Mouse (Mus musculus): ENCODE measurements around the gene Myod1.

The Myod1 gene

DNA sequence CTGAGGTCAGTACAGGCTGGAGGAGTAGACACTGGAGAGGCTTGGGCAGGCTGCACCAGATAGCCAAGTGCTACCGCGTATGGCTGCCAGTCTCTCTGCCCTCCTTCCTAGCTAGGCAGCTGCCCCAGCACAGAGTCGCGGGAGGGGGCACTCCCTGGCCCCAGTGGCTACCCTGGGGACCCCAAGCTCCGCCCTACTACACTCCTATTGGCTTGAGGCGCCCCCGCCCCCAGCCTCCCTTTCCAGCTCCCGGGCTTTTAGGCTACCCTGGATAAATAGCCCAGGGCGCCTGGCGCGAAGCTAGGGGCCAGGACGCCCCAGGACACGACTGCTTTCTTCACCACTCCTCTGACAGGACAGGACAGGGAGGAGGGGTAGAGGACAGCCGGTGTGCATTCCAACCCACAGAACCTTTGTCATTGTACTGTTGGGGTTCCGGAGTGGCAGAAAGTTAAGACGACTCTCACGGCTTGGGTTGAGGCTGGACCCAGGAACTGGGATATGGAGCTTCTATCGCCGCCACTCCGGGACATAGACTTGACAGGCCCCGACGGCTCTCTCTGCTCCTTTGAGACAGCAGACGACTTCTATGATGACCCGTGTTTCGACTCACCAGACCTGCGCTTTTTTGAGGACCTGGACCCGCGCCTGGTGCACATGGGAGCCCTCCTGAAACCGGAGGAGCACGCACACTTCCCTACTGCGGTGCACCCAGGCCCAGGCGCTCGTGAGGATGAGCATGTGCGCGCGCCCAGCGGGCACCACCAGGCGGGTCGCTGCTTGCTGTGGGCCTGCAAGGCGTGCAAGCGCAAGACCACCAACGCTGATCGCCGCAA, at the start of gene Myod1:
TSS of gene Myod1 (plus strand) at position 303 of the 836 bp plus-strand sequence.
- DNase-seq (ENCODE audit: low read depth, low spot score), result no peak

DNA sequence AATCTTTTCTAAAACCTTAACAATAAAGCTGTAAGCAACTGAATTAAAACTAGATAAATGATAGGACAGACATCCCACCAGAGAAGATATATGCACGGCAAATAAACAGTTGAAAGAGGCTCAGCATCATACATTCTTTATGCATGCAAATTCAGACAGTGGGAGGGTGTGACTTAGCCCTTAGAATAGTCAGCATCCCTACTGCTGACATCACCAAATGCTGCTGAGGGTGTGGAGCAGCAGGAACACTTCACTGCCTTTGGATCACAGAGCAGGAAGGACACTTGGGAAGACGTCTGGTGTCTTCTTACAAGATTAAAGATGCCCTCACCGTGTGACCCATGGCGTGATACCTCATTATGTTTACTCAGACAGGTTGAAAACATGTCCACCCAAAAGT, 48.4 kb upstream of the Myod1 start:
- DNase-seq (ENCODE audit: low read depth, low spot score), result no peak

DNA sequence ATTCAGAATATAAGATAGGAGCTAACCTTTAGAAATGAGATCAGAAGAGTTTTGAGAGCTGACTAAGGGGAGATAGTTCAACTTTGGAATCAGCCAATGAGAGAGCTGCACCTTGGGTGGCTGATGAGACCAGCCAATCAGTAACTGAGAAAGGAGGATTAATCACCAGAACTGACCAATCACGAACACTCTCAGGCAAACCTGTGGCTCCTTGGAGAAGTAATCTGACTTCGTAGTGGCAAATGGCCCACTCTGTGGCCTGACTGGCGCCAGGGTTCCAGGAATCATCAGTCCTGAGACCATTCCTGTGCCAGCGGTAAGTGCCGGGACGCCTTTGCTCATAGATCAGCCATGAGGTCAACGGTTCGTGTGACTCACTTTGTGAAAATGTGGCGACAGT, 38.9 kb upstream of the Myod1 start:
- DNase-seq (ENCODE audit: low read depth, low spot score), result no peak

DNA sequence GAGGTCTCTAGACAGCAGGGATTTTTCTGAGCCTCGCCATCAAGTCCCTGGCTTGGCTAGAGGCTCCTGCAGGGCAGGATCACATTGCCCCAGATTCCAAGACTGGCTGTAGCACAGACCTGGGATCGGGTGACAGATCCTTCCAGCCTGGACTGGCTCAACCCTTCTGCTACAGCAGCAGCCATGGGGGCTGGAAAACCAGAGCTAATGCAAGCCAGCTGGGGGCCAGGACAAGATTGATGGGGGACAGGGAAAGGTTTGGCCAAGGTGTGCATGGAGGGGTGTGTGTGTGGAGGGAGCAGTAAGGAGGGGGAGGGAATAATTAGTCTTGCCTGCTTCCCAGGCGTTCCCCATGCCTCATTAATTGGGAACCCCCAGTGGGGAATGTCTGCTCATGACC, 36.5 kb upstream of the Myod1 start:
- DNase-seq (ENCODE audit: low read depth, low spot score), result no peak

DNA sequence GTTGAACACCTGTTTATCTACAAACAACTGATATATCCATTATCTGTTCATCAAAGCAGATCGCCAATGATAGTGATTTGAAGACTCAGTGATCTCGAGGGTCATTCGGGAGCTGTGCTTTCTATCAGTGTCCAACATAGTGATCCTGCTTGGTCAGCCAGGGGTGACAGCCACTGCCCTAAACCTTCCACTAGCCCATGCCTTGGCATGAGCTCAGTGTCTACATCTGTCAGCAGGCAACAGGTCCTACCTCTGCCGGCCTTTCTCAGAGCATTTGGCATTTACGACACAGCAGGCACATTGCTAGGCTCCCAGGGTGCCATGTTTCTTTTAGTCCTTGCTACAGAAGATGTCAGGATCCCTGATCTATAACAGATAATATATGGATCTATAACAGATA, 36.0 kb upstream of the Myod1 start:
- no peak for DNase-seq (ENCODE audit: low read depth, low spot score)

DNA sequence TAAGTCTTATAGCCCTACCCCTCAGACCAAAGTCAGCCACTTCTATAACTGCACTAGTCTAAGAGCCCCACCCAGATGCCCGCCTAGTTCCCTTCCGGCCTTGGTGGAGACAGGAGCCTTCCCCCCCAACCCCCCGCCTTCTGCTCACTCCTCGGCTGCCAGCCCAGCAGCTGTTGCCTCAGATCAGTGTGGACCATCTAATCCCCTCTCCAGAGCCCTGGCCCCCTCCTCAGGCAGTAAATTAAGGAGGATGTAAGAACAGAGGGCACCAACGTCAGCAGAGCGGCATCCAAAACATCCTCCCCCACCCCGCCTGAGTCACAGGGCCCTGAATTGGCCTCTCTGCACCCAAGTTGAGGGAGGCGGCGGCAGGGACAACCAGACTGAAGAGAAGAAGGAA, 34.8 kb upstream of the Myod1 start:
- DNase-seq (ENCODE audit: low read depth, low spot score), result no peak

DNA sequence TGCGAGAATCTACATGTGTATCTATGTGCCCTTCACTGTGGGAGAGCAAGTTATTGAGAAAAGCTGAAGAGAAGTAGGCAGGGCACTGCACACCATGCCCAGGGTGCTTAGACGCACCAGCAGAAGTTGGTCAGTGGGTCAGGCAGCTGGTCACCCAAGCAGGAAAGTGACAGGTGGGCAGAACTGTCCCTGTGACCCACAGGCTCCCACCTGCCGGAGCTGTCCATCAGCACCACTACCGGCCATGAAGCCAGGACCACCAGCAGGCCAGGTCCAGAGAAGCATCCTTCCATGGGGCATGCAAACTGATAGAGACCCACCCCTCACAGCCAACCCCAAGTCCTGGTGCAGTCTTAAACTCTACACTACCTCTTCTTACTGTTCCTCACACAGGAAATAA, 28.6 kb upstream of the Myod1 start:
- DNase-seq (ENCODE audit: low read depth, low spot score), result no peak

DNA sequence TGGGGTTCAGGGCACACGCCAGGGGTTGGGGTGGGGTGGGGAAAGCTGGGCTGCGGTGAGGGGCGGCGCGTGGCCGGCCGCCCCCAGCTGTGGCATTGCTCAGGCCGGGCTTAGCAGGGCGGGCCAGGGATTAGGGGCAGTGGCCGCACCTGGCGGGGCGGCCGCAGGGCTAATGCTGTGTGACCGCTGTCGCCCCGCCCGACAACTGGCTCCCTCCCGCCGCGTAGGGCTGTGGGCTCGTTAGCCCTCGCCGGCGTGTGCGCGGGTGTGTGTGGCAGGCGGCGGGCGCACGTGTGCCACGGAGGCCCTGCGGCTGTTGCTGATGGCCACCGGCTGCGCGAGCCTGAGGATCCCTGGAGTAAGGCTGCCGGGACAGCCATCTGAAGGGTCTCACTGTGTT, 27.5 kb upstream of the Myod1 start:
- DNase-seq (ENCODE audit: low read depth, low spot score), result no peak

DNA sequence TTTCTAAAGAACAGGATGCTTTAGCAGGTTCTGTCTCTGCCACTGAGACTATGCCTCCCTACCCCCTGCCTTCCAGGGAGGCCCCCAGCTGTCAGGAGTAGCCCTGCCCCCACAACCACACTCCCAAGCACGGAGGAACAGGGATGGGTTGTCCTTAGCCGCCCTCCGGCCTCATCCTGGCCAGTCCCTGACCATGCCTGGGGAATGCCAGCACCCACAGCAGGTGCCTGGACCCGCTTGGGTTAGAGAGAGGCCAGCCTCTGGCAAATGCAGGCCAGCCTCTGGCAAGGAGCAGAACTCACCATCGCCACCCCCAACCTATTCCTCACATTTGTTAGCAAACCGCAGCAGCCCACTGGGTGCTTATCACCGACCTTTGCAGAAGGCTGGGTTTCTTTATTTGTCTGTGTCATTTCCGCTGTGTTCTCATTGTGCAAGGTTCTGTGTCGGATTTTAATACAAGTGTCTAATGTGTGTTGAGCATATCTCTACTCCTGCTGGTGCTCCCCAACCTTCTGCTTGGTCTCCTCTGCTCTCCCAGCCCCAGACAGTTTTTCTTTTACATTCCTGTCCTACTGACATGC, 26.1 kb upstream of the Myod1 start:
- DNase-seq (ENCODE audit: low read depth, low spot score), result no peak

DNA sequence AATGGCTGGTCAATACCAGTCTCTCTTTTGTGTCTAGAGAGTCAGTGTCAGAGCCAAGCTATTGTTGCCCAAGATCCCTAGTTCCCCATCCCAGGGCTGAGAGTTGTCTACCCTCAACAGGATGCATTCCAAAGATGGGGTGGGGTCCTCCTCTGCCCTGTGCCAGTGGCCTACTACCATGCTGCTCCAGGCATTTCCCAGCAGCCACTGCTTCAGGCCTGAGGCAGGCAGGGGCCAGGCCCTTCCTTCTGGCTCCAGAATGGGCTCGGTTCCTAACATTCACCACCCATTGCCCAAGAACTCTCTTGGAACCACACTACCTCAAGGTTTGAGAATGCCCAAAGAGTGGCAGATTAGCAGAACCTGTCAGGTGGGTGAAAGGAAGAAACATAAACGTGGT, 23.5 kb upstream of the Myod1 start:
- no peak for DNase-seq (ENCODE audit: low read depth, low spot score)

DNA sequence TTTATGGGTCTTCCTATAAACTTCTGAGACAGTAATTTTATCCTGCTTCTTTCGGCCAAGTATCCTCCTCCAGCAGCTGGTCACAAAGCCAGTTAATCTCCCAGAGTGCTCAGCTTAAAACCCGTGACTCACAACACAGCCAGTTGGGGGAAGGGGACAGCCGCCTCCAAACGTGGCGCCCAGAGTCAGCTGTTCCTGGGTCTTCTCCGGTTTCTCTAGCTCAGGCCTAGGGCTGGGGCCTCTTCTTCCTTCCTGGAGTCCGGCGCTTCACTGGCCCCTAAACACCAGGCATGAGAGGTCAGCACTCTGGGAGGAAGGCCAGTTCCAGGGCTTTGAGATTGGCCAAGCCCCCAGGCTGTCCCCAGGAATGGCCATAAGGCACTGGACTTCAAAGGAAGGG, 23.1 kb upstream of the Myod1 start:
- DNase-seq (ENCODE audit: low read depth, low spot score), result no peak

DNA sequence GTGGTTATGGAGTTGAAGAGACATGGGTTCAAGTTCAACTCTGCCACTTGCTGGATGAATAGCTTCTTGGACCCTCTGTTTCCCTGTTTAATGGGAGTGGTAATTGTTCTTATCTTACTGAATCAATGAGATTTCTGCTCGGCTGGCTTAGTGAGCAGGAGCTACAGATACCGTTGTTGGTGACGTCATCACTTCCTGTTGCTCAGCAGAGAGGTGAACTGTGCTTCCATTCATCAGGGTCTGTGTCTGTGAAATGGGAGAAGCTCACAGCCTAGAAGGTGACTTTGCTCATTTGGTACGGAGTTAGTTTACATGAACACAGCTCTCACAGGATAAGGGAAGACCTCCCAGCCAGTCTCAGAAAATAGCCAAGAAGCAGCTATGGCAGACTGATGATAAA, 22.4 kb upstream of the Myod1 start:
- no peak for DNase-seq (ENCODE audit: low read depth, low spot score)

DNA sequence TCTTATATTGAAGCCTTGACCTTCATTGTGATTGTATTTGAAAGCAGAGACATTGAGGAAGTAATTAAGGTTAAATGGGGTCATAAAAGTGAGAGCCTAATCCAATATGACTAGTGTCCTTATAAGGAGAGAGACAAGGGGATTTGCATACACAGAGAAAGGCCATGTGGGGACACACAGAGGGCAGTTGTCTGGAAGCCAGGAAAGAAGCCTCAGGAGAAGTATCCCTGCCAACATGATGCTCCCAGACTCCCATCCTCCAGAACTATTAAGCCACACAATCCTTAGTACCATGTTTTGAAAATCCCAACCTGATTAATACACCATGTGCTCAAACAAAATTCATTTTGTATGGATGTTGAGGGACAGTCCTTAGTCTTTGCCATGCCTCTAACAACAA, 14.5 kb upstream of the Myod1 start:
- no peak for DNase-seq (ENCODE audit: low read depth, low spot score)

DNA sequence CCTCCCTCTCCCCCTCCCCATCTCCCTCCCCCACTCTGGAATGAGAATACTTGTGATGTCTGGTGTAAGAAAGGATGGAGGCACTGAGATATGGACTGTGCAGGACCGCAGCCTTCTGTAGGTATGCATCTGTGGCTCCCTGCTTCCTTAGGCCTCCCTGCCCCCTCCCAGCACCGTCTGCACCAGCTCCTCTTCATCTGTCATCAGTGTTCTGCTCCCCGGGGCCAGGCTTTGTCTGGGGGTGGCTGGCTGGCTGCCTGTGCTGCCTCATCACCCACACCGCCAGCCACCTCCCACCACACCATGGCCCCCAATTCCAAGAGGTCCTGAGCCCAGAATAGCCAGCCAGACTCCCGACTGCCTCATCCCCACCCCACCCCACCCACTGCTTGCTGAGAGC, 12.1 kb upstream of the Myod1 start:
- DNase-seq (ENCODE audit: low read depth, low spot score), result no peak

DNA sequence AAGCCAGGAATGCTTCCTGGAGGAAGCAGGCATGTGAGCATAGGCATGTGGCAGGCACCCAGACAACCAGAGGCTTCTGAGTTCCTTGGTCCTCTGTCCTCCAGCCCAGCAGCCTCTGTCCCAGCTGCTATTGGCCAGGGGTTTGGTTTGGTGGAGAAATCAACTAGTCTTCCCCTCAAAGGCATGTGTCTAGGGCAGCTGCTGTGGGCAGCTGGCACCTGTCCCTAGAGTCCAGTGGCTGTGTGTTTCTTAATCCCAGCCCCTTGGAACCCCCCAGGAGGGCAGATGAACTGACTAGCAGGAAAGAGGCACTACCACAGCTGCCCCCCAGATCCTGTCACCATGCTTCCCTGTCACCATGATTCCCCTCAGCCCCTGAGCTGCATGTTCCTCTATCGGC, 10.5 kb upstream of the Myod1 start:
- no peak for DNase-seq (ENCODE audit: low read depth, low spot score)

DNA sequence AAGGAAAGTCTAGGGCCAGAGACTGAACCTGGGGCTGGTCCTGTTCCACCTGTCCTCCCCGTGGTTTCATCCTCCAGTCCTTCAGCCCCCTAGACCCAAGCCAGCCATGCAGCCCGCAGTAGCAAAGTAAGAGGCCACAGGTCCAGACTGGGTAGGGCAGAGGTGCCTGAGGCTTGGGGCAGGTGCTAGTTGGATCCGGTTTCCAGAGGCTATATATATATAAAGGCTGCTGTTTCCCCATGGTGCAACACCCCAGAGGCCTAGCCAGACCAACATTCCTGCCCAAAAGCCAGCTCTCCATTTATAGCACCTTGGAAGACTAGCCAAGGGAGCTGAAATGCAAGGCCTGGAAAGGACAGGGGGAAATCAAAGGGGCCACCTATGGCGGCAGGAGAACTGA, 5.2 kb upstream of the Myod1 start:
- DNase-seq (ENCODE audit: low read depth, low spot score), result no peak

DNA sequence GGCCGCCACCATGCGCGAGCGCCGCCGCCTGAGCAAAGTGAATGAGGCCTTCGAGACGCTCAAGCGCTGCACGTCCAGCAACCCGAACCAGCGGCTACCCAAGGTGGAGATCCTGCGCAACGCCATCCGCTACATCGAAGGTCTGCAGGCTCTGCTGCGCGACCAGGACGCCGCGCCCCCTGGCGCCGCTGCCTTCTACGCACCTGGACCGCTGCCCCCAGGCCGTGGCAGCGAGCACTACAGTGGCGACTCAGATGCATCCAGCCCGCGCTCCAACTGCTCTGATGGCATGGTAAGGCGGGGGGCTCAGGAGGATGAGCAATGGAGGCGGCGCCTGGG, 703 bp downstream of the Myod1 start:
- peak; percentile 38 for DNase-seq (ENCODE audit: low read depth, low spot score)

DNA sequence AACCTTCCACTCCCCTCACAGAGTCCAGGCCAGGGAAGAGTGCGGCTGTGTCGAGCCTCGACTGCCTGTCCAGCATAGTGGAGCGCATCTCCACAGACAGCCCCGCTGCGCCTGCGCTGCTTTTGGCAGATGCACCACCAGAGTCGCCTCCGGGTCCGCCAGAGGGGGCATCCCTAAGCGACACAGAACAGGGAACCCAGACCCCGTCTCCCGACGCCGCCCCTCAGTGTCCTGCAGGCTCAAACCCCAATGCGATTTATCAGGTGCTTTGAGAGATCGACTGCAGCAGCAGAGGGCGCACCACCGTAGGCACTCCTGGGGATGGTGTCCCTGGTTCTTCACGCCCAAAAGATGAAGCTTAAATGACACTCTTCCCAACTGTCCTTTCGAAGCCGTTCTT, 1.8 kb downstream of the Myod1 start:
- DNase-seq (ENCODE audit: low read depth, low spot score), result peak; percentile 55

DNA sequence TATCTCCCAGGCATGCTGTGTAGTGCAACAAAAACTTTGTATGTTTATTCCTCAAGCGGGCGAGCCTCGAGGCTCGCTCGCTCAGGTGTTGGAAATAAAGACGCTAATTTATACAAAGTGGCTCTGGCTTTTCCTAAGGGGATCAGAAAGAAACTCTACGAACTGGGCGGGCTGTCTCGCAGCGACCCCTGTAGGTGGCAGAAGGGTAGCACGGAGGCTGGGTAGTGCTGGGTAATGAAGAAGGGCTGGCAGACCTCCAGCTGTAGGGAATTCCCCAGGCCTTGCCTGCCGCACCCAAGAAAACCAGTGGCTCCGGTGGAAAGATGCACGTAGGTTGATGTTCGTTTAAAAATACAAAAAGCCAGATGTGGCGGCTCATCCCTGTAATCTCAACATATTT, 2.7 kb downstream of the Myod1 start:
- peak; percentile 67 for DNase-seq (ENCODE audit: low read depth, low spot score)

DNA sequence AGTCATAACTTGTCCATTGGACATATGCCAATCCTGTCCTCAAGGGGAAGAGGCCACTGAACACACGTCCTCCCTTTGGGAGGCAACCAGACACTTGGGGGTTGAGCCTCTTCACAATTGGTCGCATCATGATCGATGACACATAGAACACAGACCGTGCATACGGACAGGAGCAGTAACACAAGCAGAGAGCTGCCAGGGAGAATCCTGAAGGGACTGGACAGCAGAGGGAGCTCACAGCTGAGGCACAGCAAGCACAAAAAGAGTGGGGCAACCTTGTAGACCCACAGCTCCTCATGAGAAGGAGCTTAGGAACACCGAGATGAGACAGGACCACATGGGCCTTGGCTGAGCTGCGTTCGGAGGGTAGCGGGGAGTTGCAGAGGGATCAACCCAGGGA, 4.4 kb downstream of the Myod1 start:
- DNase-seq (ENCODE audit: low read depth, low spot score), result no peak

DNA sequence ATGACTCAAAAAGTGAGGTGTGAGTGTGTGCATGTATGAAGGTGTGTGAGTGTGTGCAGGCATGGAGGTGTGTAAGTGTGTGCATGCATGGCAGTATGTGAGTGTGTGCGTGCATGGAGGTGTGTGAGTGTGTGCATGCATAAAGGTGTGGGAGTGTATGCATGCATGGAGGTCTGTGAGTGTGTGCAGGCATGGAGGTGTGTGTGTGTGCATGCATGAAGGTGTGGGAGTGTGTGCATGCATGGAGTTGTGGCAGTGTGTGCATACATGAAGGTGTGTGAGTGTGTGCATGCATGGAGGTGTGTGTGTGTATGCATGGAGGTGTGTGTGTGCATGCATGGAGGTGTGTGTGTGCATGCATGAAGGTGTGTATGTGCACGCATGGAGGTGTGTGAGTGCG, 11.2 kb downstream of the Myod1 start:
- no peak for DNase-seq (ENCODE audit: low read depth, low spot score)

DNA sequence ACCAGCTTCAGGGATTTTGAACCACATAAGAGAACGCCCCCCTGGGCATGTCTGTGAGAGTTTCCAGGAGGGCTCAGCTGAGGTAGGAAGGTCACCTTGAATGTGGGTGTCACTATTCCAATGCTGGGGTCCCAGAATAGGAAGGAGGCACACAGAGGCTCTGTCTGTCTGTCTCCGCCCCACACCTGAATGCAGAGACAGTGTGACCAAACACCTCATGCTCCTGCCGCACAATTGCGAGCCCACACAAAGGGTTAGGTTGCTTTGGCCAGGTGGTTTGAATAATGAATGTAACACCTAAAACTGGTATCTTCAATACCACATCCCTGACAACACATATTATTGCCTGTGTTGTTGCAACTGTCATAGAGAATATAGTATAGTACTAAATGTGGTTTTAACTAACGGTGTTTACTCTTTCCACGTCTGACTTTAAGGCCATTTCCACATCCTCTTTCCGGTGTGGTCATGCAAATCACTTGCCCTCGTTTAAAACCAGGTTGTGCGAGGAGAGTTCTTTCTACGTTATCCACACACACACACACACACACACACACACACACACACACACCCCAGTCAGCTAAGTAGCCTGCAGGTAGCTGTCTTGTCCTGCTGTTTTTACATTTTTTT, 13.3 kb downstream of the Myod1 start:
- no peak for DNase-seq (ENCODE audit: low read depth, low spot score)

DNA sequence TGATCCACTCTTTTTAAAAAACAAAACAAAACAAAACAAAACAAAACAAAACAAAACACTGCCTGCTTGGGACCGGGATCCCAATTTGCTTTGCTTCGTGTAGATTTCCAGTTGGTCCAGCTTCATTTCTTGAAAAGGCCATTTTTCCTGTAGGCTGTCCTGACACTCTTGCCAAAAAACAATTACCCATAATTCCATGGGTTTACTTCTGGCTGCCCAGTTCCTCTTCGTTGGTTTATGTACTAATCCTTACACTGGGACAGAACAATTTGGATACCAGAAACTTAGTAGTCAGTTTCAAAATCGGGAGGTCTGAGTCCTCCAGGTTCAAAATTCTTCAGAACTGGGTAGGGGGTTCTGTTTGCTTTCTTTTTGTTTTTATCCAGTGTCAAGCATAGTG, 14.0 kb downstream of the Myod1 start:
- no peak for DNase-seq (ENCODE audit: low read depth, low spot score)

All from ES-CJ7 (cell line).